Mouse (Mus musculus): ENCODE measurements around the gene Slc51a.
"Not testable (repeated sequence)": the region's sequence is repeated elsewhere in the genome, so short reads cannot be mapped to it uniquely, and the experiment has no call there.

Slc51a gene

GRCm38 (mm10) chr16:32509066-32509942, 21.6 kb upstream of the Slc51a start:
- no peak for DNase-seq (ENCODE audit: low read depth, low spot score)

- DNase-seq (ENCODE audit: low read depth, low spot score), result no peak
Measured at GRCm38 (mm10) chr16:32508506-32509065, 20.9 kb upstream of the Slc51a start.

GRCm38 (mm10) chr16:32508035-32508434, 20.4 kb upstream of the Slc51a start:
- no peak for DNase-seq (ENCODE audit: low read depth, low spot score)

- DNase-seq (ENCODE audit: low read depth, low spot score), result peak; percentile 63
Measured at GRCm38 (mm10) chr16:32507407-32507806, 19.7 kb upstream of the Slc51a start.

GRCm38 (mm10) chr16:32506868-32507267, 19.2 kb upstream of the Slc51a start:
- no peak for DNase-seq (ENCODE audit: low read depth, low spot score)

GRCm38 (mm10) chr16:32506298-32506697, 18.6 kb upstream of the Slc51a start:
- no peak for DNase-seq (ENCODE audit: low read depth, low spot score)

- DNase-seq (ENCODE audit: low read depth, low spot score), result no peak
Measured at GRCm38 (mm10) chr16:32503633-32504032, 16.0 kb upstream of the Slc51a start.

GRCm38 (mm10) chr16:32502621-32503335, 15.1 kb upstream of the Slc51a start:
- no peak for DNase-seq (ENCODE audit: low read depth, low spot score)

GRCm38 (mm10) chr16:32501459-32501858, 13.8 kb upstream of the Slc51a start:
- DNase-seq (ENCODE audit: low read depth, low spot score), result no peak

- DNase-seq (ENCODE audit: low read depth, low spot score), result peak; percentile 92
Measured at GRCm38 (mm10) chr16:32499430-32500037, 11.9 kb upstream of the Slc51a start.

GRCm38 (mm10) chr16:32498996-32499395, 11.3 kb upstream of the Slc51a start:
- no peak for DNase-seq (ENCODE audit: low read depth, low spot score)

- no peak for DNase-seq (ENCODE audit: low read depth, low spot score)
Measured at GRCm38 (mm10) chr16:32495965-32496364, 8.3 kb upstream of the Slc51a start, which contains the start of gene Zdhhc19. Gene Zdhhc19, plus strand, starts transcription at chr16:32496265.

GRCm38 (mm10) chr16:32494371-32494770, 6.7 kb upstream of the Slc51a start:
- DNase-seq (ENCODE audit: low read depth, low spot score), result not testable (repeated sequence)

- no peak for DNase-seq (ENCODE audit: low read depth, low spot score)
Measured at GRCm38 (mm10) chr16:32488939-32489338, 1.3 kb upstream of the Slc51a start.

GRCm38 (mm10) chr16:32486046-32486445, 1.6 kb downstream of the Slc51a start:
- DNase-seq (ENCODE audit: low read depth, low spot score), result no peak

- DNase-seq (ENCODE audit: low read depth, low spot score), result no peak
Measured at GRCm38 (mm10) chr16:32485209-32485608, 2.5 kb downstream of the Slc51a start.

- DNase-seq (ENCODE audit: low read depth, low spot score), result no peak
Measured at GRCm38 (mm10) chr16:32484431-32484871, 3.2 kb downstream of the Slc51a start.

- DNase-seq (ENCODE audit: low read depth, low spot score), result no peak
Measured at GRCm38 (mm10) chr16:32479415-32479814, 8.3 kb downstream of the Slc51a start.

- DNase-seq (ENCODE audit: low read depth, low spot score), result no peak
Measured at GRCm38 (mm10) chr16:32477315-32477714, 10.4 kb downstream of the Slc51a start.

GRCm38 (mm10) chr16:32472276-32473015, 15.2 kb downstream of the Slc51a start:
- peak; percentile 81 for DNase-seq (ENCODE audit: low read depth, low spot score)
